Mouse (Mus musculus): ENCODE measurements around the gene Bmi1.

DNA sequence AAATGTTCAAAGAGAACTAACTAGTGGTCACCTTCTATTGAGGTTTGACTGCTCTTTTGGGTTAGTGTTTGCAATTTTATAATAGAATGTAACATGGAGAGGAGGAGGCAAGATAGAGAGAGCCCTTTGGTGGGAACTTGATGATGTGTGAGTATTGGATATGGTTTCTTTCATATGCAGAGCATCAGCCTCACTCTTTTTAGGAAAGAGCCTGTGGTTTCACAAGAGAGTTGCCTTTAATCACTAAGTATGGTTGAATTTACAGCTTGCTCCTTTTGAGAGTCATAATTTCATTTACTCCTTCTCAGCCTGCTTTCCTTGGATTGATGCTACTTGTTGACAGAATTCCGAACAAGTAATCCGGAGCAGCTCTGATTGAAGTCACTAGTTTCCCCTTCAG lies 2.9 kb downstream of the Bmi1 start:
- no peak for TF ChIP-seq CTCF (IDR thresholded peaks at IDR 0.05; ENCODE audit: low read depth)
- TF ChIP-seq EP300 (optimal IDR thresholded peaks at IDR 0.05) = no peak
